Mouse (Mus musculus) cerebellum, adult 11-12 months (tissue): ENCODE results near the gene Ctcfl.

Experiments used
- DNase-seq: peaks from one replicate; pipeline ENCODE4 v3.0.0; 2022

Ctcfl gene

DNA sequence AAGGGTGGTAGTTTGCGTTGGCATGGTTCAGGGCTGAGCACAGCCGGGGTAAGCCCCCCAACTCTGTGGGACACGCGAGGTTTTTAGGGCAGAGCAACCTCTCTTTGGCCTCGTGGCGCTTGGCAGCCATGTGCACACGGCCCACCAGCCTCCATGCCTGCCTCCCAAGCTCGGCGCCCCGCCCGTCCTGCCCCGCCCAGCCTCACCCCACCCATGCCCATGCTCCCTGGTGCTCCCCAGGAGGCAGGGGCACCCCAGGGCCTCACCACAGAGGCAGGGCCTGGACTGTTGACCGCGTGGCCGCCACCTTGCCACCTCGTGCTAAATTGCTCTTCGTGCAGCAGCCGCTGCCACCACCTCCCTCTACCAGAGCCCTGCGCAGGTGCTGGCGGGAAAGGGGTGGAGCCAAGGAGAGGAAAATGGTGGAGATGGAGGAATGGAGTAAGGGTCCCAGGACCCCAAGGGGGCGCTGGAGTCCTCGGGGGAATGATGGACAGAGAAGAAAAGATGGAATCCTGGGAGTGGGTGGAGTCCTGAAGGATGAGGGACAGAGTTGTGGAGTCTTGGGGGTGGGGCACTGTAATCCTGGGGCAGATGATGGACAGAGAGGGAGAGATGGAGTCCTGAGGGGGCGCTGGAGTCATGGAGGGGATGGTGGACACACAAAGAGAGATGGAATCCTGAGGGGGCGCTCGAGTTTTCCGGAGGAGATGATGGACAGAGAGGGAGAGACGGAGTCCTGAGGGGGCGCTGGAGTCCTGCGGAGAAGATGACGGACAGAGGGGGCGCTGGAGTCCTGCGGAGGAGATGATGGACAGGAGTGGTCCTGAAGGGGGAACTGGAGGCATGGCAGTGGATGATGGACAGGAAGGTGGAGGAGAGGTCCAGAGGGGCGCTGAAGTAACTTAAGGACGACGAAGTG, at the start of gene Ctcfl:
Gene Ctcfl (minus strand): TSS at position 503 of the 922 bp plus-strand sequence.
- no peak for DNase-seq

- no peak for DNase-seq
These were observed 49.1 kb upstream of the Ctcfl start for GRCm38 (mm10) chr2:173168411-173168851.

DNA sequence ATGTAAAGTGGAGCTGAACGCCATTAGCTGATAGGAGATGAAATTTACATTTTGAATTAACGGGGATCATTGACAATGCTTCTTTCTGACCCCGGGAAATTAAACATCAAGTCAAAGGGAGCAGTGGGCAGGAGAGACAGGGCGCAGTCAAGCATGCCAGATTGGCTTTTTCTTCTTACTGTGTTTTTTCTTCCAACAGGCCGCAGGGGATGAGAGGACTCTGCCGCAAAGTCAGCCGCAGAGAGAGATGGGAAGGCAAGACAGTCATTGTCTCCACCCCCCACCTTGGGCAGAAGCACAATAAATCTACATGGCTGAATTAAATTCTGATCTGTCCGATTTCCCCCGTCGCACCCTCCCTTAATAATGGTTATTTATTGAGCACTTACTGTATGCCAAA, 46.0 kb upstream of the Ctcfl start:
- no peak for DNase-seq

DNA sequence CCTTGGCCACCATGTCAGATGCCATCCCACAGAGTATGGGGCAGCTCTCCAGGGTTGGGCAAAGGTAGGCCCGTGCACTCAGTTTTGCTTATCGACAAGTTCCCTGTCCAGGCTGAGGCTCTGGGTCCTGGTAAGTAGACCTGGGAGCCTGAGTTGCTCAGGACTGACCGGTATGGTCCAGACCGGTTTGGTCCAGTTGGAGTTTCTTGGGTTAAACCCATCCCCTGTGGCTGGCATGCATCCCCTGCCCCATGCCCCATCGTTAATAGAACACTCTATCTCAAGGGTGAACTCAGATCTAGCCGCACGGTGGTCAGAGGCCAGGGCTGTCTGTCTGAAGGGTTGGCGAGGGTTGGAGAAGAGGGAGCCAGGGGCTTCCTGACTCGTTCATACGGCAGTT, 45.6 kb upstream of the Ctcfl start:
- DNase-seq: no peak

GRCm38 (mm10) chr2:173164358-173164757, 45.0 kb upstream of the Ctcfl start:
- no peak for DNase-seq

- DNase-seq: no peak
These were observed 44.1 kb upstream of the Ctcfl start for GRCm38 (mm10) chr2:173163380-173163779.

- no peak for DNase-seq
These were observed 40.3 kb upstream of the Ctcfl start for GRCm38 (mm10) chr2:173159354-173160311.

- DNase-seq: no peak
These were observed 39.2 kb upstream of the Ctcfl start for GRCm38 (mm10) chr2:173158390-173159055.

DNA sequence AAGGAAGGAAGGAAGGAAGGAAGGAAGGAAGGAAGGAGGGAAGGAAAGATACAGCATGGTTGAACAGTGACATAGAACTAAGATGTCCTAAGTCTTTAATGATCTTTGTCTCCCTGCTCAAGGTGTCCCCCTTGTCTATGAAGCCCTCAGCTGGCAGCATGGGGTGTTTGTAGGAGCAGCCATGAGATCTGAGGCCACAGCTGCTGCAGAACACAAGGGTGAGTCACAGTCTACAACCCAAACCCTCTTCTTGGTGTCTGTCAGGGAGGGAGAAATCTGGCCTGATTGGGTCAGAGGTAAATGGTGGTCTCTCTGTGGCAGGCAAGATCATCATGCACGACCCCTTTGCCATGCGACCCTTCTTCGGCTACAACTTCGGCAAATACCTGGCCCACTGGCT, 38.5 kb upstream of the Ctcfl start:
- DNase-seq: no peak

GRCm38 (mm10) chr2:173157376-173157775, 38.1 kb upstream of the Ctcfl start:
- DNase-seq: no peak

DNA sequence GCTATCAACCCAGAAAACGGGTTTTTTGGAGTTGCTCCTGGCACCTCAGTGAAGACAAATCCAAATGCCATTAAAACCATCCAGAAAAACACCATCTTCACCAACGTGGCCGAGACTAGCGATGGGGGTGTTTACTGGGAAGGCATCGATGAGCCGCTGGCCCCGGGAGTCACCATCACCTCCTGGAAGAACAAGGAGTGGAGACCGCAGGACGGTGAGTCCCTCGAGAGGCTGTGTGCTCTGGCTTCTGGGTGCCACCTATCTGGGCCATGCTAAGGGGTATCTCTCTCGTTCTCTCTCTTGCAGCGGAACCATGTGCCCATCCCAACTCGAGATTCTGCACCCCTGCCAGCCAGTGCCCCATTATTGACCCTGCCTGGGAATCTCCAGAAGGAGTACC, 37.6 kb upstream of the Ctcfl start:
- no peak for DNase-seq

GRCm38 (mm10) chr2:173155907-173156306, 36.6 kb upstream of the Ctcfl start:
- no peak for DNase-seq

DNA sequence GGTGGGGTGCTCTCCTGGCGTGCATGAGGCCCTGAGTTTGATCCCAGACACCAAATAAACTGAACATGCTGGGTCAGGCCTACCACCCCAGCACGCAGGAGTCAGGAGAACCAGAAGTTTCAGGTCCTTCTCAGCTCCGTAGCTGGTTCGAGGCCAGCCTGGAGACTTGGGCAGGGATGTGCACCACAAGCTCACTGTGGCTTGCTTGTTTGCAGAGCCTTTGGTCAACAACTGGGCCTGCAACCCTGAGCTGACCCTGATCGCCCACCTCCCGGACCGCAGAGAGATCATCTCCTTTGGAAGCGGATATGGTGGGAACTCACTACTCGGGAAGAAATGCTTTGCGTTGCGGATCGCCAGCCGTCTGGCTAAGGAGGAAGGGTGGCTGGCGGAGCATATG, 35.6 kb upstream of the Ctcfl start:
- DNase-seq: no peak

GRCm38 (mm10) chr2:173154513-173154912, 35.2 kb upstream of the Ctcfl start:
- DNase-seq: no peak

- no peak for DNase-seq
These were observed 33.9 kb upstream of the Ctcfl start for GRCm38 (mm10) chr2:173153266-173153665.

- DNase-seq: no peak
These were observed 33.3 kb upstream of the Ctcfl start, which contains the start of gene Pck1 for GRCm38 (mm10) chr2:173152436-173153151. Gene Pck1 (plus strand): TSS chr2:173153048.

GRCm38 (mm10) chr2:173151784-173152284, 32.5 kb upstream of the Ctcfl start:
- DNase-seq: no peak

DNA sequence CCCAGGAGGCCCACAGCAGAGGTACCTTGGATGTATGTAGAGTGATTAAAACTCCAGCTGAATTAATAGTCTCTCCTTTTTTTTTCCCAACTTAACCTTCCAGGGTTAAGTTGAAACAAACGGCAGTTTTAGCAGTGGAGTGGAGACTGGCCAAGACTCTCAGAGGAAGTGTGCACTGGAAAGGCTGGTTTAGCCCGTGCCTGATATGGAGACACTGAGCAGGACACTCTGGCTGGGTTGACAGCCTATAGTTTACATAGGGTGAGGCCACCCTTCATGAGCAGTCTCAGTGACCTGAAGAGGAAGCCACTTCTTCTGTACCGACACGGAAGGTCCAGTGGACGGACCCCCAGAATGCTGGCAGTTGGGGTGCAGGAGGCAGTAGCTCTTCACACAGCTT, 32.0 kb upstream of the Ctcfl start:
- DNase-seq: no peak

- no peak for DNase-seq
These were observed 28.7 kb upstream of the Ctcfl start for GRCm38 (mm10) chr2:173148001-173148400.

- DNase-seq: no peak
These were observed 27.4 kb upstream of the Ctcfl start for GRCm38 (mm10) chr2:173146728-173147127.

- no peak for DNase-seq
These were observed 26.5 kb upstream of the Ctcfl start for GRCm38 (mm10) chr2:173145808-173146207.

GRCm38 (mm10) chr2:173143611-173144010, 24.3 kb upstream of the Ctcfl start:
- no peak for DNase-seq
